Mouse (Mus musculus) adrenal gland, postnatal 10 days (tissue): Measurements from ENCODE around the gene Lcp1. TPM values are rescaled to one million over a fixed set of nuclear protein-coding genes. Genes with fewer than 3 reads are reported as not detected.
A peak's percentile ranks its signal among the peaks of the same experiment; 100 is the strongest.

ENCODE experiments used
- DNase-seq: peaks from one replicate; pipeline ENCODE4 v3.0.0; 2021; ENCODE audit warnings: mixed read lengths
- total RNA-seq, 2 experiments: library from RNA; stranded (reverse); gene quantifications; 2 replicates each; pipeline ENCODE4 v1.2.3; 2021

Gene Lcp1
- total RNA-seq, 2 experiments from 2014 or later, result 24.7 to 28.1 TPM

DNA sequence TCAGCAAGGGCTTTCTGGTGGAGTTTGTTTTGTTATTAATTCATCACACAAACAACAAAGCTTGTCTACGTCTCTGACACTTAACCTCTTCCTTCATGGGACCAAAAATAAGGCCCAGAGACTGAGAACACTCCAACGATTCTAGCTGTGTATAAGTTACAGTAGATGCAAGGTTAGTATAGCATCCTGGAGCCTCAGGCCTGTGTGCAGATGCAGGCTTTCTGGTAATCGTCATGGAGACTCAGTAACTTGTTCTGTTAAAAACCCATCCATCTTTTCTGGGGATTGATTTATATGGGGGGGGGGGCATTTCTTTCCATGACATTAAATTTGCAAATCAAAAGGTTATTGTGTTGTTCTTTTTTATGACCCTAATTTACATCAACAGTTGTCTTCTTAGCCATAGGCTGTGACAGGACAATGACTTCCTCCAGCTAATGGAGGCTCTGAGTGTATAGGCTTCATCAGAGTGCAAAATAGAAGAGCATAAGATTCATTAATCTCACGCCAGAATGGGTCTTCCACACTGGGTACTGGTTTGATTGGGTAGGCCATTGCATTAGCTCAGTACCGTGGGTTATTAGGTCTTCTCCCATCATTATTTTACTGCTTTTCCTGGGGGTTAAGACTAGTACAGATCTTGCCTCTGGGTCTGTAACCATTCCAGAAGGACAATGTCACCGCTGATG is 74.6 kb downstream of the Lcp1 start:
- DNase-seq, result no peak

DNA sequence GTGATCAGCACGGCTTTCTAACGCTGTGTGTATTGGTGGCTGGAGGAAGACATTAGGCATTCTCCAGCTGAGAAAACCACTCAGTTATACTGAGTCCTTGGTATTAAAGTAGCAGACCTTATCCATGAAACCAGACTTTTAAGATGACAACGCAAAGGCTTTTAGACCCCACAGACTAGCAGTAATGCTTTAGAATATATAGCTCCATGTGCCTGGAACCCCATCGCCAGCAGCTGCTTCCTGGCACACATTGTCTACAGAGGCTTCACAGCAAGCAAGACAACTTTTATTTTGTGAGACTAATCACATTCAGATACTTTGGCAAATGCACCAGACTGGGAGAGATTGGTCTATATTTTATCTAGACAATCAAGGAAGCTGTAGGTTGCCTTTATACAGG is 75.4 kb downstream of the Lcp1 start:
- DNase-seq, result no peak

DNA sequence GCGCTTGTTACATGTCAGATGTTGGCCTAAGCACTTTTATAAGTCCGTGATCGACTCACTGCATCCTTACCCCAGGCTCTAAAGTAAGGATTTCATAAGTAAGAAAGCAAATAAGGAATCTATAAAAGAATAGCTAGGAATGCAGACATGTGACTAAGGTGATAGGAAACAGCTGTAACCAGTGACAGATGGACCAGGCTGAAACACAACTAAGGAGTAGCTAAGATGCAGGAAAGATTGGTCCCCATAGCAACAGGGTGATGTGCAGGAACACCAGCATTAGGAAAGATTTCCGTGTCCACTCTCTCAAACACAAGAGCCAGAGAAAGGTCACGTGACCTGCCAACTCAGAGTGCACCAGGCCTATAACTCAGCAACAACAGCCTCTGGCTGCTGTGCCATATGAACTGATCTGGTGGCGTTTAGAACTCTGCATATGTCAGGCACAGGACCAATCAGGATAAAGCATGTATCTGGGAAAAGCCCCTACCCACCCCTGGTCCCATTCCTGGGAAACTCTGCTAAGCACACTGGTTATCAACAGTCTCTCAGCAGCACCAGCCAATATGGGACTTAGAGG is 77.8 kb downstream of the Lcp1 start:
- no peak for DNase-seq

DNA sequence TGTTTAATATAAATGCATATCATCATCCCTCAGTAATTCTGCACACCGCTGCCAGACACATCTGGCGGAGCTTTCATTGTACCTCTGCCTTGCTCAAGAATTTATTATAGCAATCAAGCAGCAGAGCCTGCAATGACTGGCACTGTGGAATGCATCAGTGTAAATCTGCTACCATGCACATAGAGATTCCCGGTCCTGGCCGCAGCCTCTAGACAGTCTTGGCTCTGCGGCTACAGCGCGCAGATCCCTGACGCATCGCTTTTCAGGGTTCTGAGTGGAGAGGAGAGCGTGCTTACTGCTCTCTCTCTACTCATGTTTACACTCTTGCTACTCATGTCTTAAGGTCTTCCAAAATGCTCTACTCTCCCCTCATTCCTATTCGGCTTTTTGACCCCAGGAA is 82.9 kb downstream of the Lcp1 start:
- DNase-seq, result no peak

- DNase-seq, result no peak
Observed at GRCm38 (mm10) chr14:75218843-75219242, 87.9 kb downstream of the Lcp1 start.

DNA sequence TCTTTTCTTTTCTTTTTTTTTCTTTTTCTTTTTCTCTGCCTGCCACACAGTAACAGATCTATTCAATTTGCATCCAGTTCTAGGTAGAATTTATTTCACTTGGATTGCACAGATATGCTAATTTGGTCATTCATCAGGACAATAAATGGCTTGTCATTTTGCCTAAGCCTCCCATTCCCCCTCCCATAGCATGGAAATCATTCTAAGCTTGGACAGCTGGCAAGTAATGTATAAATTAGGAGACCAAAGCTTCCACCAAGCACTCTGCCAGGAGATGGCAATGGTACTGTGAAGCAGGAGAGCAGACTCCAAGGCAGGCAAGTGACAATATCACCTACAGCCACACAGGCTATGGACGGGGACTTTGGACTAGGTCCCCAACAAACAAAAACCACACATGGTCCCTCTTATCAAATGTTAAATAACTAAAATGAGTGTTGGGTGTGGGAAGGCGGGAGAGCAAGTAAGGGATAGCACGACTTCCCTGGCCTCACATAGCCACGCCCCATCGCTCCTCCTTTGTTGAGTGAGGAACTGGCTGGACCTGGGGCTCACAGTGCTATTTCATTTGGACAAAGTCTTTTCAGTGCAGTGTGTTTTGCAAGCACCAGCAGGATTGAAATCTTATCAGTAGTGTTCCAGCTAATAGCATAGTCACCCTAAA is 88.5 kb downstream of the Lcp1 start:
- no peak for DNase-seq

GRCm38 (mm10) chr14:75222386-75222785 is 91.5 kb downstream of the Lcp1 start:
- no peak for DNase-seq

DNA sequence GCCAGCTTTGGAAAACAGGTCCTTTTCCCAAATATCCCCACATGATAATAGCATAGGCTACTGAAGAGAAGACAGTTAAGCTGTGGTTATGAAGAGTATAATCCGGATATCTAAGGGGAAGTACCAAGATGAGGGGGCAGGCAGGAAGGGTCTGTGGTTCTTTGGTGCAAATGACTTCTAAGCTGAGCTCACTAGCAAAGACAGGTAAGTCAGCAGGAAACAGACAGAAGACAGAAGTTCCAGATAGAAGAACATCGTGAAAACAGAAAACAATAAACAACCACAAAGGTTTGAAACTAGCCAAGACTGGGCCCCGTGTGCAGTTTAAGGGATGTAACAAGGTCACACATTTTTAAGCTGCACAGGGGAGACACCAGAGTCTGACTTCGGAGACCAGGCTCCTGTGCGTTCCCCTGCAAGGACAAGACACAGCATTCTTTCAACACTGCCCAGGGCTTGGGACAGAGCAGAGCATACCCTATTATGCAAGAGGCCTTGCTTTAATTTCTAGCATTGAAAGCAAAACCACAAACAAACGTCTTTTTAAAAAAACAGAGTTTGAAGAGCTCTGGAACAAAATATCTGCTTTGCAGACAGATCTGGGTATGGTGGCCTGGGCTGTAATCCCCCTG is 96.7 kb downstream of the Lcp1 start:
- DNase-seq, result no peak

DNA sequence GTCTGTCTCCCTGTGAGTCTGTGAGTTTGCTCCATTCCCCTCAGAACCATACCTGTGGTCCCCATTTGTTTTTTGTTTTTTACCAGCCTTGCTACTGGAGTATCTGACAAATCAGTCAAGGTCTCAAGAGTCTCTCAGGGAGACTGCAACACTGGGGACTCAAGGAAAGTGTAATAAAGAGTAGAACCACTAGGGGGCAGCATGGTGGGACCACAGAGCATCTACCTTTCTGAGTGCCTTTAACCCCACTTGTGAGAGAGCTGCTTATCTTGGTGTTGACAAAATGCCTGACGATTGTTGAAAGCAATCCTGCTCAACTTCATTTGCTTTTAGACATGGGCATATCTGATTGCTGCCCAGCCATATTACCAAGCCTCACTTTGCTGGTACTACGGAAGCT is 98.9 kb downstream of the Lcp1 start:
- DNase-seq, result peak; percentile 43

DNA sequence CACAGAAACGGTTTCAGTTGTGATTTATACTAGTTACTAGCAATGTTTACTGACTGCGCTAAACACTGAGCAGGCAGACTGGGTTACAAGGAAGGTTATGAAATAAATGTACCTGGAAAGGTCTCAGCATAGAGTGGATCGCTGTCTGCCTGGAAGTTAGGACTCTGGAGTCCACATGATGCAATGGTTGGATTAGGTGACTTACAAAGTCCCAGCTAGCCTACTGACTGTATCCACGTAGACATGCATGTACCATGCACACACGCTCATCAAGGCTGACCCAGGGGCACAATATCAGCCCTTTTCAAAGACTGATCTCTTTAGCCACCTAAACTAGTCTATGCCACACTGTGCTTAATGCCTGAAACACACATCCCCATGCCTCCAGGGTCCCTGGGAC is 102.2 kb downstream of the Lcp1 start:
- DNase-seq, result no peak

DNA sequence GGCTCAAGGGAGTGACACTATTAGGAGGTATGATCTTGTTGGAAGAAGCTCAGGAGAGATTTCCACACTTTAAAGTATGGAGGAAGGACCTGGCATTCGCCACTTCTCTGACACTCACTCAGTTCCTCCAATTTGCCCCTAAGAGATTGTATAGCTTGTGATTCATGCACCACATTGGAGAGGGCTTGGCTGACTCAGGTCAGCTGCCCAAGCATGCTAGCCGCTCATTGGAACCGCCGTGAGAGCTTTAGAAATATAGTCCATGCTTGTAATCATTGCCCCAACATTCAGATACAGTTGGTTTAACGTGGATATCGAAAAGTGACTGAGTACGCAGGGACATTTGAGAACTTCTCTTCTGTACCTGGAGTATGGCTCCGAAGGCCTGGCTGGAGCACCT is 104.7 kb downstream of the Lcp1 start:
- no peak for DNase-seq

DNA sequence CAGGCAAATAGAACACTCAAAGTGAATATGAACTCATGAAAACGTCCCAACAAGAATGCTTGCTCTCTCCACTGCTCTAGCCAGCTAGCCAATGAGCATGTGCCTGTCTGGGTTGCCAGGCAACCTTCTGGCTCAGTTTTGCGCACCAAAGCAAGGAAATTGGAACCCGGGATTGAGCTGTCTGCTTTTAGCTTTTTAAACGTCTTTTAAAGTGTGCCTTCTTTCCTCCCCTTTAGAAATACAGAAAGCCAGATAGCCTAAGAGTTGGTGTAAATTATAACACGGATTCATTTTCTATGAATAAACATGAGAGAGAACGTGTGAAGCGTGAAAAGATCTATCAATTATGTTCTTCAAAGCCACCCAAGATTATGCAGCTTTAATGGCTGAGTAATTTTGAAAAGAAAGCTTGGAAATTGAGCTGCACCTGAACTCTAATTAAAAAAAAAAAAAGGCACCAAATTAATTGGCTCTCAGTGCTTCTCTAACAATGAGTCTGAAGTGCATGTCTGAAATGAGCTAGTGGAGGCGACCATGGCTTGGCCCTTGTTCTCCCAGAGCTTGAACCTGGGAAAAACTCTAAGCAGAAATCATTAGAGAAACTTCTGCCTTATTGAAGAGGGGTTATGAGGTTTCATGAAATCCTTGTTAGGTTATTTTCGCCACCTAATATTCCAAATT is 105.2 kb downstream of the Lcp1 start:
- no peak for DNase-seq

- no peak for DNase-seq
Observed at GRCm38 (mm10) chr14:75236636-75237003, 105.7 kb downstream of the Lcp1 start.

GRCm38 (mm10) chr14:75237096-75237495 is 106.2 kb downstream of the Lcp1 start:
- DNase-seq, result no peak

GRCm38 (mm10) chr14:75238054-75238692 is 107.3 kb downstream of the Lcp1 start:
- no peak for DNase-seq

- DNase-seq, result no peak
Observed at GRCm38 (mm10) chr14:75242087-75242486, 111.2 kb downstream of the Lcp1 start, which contains the start of gene Cpb2. Cpb2 (plus strand) TSS chr14:75242287.

DNA sequence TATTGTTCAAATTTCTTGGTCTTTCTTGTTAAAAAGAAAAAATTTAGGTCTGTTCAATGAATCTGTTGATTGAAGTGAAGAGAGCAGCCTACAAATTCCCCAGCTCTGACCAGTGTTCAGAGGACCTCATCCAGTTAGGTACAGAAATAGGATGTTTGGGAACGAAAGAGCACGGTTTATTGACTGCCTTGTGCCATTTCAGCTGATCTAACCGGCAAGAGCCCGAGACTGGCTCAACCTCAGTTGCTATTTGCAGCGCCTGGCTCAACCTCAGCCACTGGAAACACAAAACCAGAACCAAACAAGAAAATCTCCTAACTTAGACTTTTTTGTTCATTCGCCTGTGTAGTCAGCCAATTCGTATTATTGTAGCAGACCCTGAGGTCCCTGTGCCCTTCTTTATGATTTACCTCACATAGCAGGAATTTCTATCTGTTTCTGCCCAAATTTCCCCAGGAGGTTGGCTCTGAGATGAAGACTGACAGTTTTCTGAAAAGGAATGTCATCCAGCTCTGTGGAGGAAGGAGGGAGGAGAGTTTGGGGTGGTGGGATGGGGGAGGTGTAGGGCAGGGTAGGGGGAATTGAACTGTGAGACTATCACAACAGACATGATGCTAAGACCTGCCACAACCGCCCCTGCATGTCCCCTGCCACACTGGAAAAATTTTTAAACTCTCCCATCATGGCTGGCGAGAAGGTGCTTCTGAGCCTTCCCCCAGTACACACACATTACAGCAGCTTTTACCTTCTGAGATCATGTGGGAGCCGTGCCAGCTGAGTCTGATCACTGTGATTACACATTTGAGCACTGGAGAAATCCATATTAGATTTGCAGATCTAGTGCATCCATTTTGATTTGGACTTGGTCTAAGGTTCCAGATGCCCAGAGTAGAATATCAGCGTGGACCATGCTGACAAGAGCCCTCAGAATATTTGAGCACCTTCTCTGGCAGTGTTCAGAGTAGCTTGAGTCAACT is 115.4 kb downstream of the Lcp1 start:
- DNase-seq, result no peak

- no peak for DNase-seq
Observed at GRCm38 (mm10) chr14:75250432-75250831, 119.5 kb downstream of the Lcp1 start.

- DNase-seq, result peak; percentile 38
Observed at GRCm38 (mm10) chr14:75256521-75256920, 125.6 kb downstream of the Lcp1 start.

DNA sequence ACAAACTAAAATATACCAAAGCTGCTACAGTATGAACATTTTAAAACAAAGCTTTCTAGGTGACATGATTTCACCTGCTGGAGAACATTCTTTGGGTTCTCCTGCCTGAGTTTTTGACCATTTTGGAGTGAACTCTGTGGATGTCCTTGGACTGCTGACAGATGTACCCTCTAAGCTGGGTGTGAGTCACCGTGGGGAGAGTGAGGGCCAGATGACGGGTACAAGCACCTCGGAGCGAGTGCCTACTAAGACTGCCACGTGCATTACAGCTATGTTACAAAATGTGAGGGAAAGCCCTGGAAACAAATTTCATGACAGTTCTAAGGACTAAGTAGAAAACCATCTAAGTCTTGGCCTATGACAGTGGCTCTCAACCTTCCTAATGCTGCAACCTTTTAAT is 138.6 kb downstream of the Lcp1 start:
- DNase-seq, result peak; percentile 64

GRCm38 (mm10) chr14:75279716-75280115 is 148.8 kb downstream of the Lcp1 start:
- DNase-seq, result no peak
